Mouse (Mus musculus) C2C12 (cell line): ENCODE measurements around the gene Prokr2. TPM values are rescaled to one million over a fixed set of nuclear protein-coding genes. Genes with fewer than 3 reads are reported as not detected.
"Not testable (repeated sequence)": the region's sequence is repeated elsewhere in the genome, so short reads cannot be mapped to it uniquely, and the experiment has no call there.

Source experiments
- H3K27me3 ChIP-seq: one replicate; pipeline ENCODE4 v1.6.1; 2011; ENCODE audit not compliant: control insufficient read depth, insufficient read depth, insufficient read length
- H3K36me3 ChIP-seq: one replicate; pipeline ENCODE4 v1.6.1; 2011; ENCODE audit not compliant: control insufficient read depth, insufficient read depth
- H3K4me3 ChIP-seq: one replicate; pipeline ENCODE4 v1.5.1; 2011; ENCODE audit warnings: mild to moderate bottlenecking, control low read depth; ENCODE audit not compliant: poor library complexity, insufficient read depth, severe bottlenecking
- H3K79me2 ChIP-seq: one replicate; pipeline ENCODE4 v1.6.1; 2011; ENCODE audit not compliant: control insufficient read depth, insufficient read depth
- H3K79me3 ChIP-seq: one replicate; pipeline ENCODE4 v1.6.1; 2011; ENCODE audit warnings: low read depth, control low read depth
- H3ac ChIP-seq: one replicate; pipeline ENCODE3; 2011; ENCODE audit warnings: low read depth; ENCODE audit not compliant: control insufficient read depth, insufficient read length
- CEBPB ChIP-seq: IDR thresholded peaks from one replicate; pipeline ENCODE4 v1.6.1; 2011; ENCODE audit warnings: low read depth, mild to moderate bottlenecking, control low read depth, moderate library complexity
- CTCF ChIP-seq: IDR thresholded peaks from one replicate; pipeline ENCODE4 v1.5.1; 2011; ENCODE audit not compliant: control insufficient read depth, insufficient read depth, insufficient read length
- FOSL1 ChIP-seq: IDR thresholded peaks from one replicate; pipeline ENCODE4 v1.8.0; 2011; ENCODE audit warnings: mild to moderate bottlenecking, low read length; ENCODE audit not compliant: poor library complexity, insufficient read depth, severe bottlenecking
- MAX ChIP-seq: IDR thresholded peaks from one replicate; pipeline ENCODE4 v1.6.1; 2011; ENCODE audit warnings: mild to moderate bottlenecking, control low read depth
- MYOD1 ChIP-seq: IDR thresholded peaks from one replicate; pipeline ENCODE4 v1.6.1; 2011; ENCODE audit warnings: low read depth; ENCODE audit not compliant: control insufficient read depth, insufficient read length
- MYOG ChIP-seq: IDR thresholded peaks from one replicate; pipeline ENCODE4 v1.6.1; 2011; ENCODE audit not compliant: control insufficient read depth, insufficient read length; ENCODE audit errors: extremely low read depth
- USF1 ChIP-seq: IDR thresholded peaks from one replicate; pipeline ENCODE4 v1.6.1; 2011; ENCODE audit warnings: low read depth, mild to moderate bottlenecking, control low read depth, moderate library complexity
- polyA plus RNA-seq: library from polyadenylated mRNA; unstranded; fragments of >200 nt; fragmentation: generic; extraction: Trizol; gene quantifications from one replicate; pipeline ENCODE4 v1.2.1, GENCODE M21; 2012; ENCODE audit warnings: missing spikeins

Gene Prokr2
- polyA plus RNA-seq, 1 experiment, result not detected

GRCm38 (mm10) chr2:132337202-132337601 lies 48.0 kb downstream of the Prokr2 start:
- no peak overlapping the region for H3ac ChIP-seq
- H3K27me3 ChIP-seq, result no peaks in the 10 kb centered on the region
- no peaks in the 10 kb centered on the region for H3K36me3 ChIP-seq
- H3K79me2 ChIP-seq, result no peaks in the 10 kb centered on the region
- H3K79me3 ChIP-seq, result no peaks in the 10 kb centered on the region
- H3K4me3 ChIP-seq, result no peak overlapping the region
- TF ChIP-seq CTCF (no peak), MAX (no peak), CEBPB (no peak), MYOD1 (no peak), USF1 (no peak), FOSL1 (no peak), MYOG (no peak)

GRCm38 (mm10) chr2:132323541-132323940 lies 61.7 kb downstream of the Prokr2 start:
- Histone ChIP-seq H3K79me2 (no peaks in the 10 kb centered on the region), H3K36me3 (no peaks in the 10 kb centered on the region), H3K4me3 (no peak overlapping the region), H3ac (no peak overlapping the region), H3K27me3 (peaks cover 6% of the 10 kb centered on the region), H3K79me3 (no peaks in the 10 kb centered on the region)
- TF ChIP-seq USF1 (no peak), CEBPB (peak; percentile 49)

GRCm38 (mm10) chr2:132320516-132320915 lies 64.7 kb downstream of the Prokr2 start:
- TF ChIP-seq FOSL1, result no peak
- TF ChIP-seq MAX, result no peak
- no peak for TF ChIP-seq MYOD1
- no peak for TF ChIP-seq USF1
- TF ChIP-seq CTCF, result no peak
- TF ChIP-seq MYOG, result no peak
- TF ChIP-seq CEBPB, result no peak
- peaks cover 6% of the 10 kb centered on the region for H3K27me3 ChIP-seq
- no peaks in the 10 kb centered on the region for H3K79me2 ChIP-seq
- no peaks in the 10 kb centered on the region for H3K79me3 ChIP-seq
- no peak overlapping the region for H3ac ChIP-seq
- H3K4me3 ChIP-seq, result no peak overlapping the region
- no peaks in the 10 kb centered on the region for H3K36me3 ChIP-seq

- H3K79me2 ChIP-seq, result no peaks in the 10 kb centered on the region
- TF ChIP-seq CTCF (no peak), USF1 (no peak), MAX (no peak), CEBPB (no peak), FOSL1 (no peak), MYOD1 (no peak), MYOG (no peak)
- H3K27me3 ChIP-seq, result no peaks in the 10 kb centered on the region
- no peak overlapping the region for H3ac ChIP-seq
- H3K36me3 ChIP-seq, result no peaks in the 10 kb centered on the region
- H3K79me3 ChIP-seq, result no peaks in the 10 kb centered on the region
- H3K4me3 ChIP-seq, result no peak overlapping the region
Measured at GRCm38 (mm10) chr2:132317178-132317577, 68.1 kb downstream of the Prokr2 start.

- H3K4me3 ChIP-seq, result no peak overlapping the region
- TF ChIP-seq CEBPB (no peak), MYOG (no peak), USF1 (no peak), CTCF (peak; percentile 69), MAX (peak; percentile 20), MYOD1 (no peak), FOSL1 (no peak)
- H3K79me2 ChIP-seq, result no peaks in the 10 kb centered on the region
- H3K79me3 ChIP-seq, result no peaks in the 10 kb centered on the region
- no peak overlapping the region for H3ac ChIP-seq
- no peaks in the 10 kb centered on the region for H3K27me3 ChIP-seq
- no peaks in the 10 kb centered on the region for H3K36me3 ChIP-seq
Measured at GRCm38 (mm10) chr2:132316041-132316808, 69.0 kb downstream of the Prokr2 start.

- H3K79me3 ChIP-seq, H3K36me3 ChIP-seq, H3K27me3 ChIP-seq, H3ac ChIP-seq, H3K79me2 ChIP-seq, H3K4me3 ChIP-seq: not testable (repeated sequence)
Measured at GRCm38 (mm10) chr2:132314057-132314456, 71.2 kb downstream of the Prokr2 start.
